Mouse (Mus musculus) heart, postnatal 14 days (tissue): ENCODE data around the gene Gm10260. TPM values are rescaled to one million over a fixed set of nuclear protein-coding genes. Genes with fewer than 3 reads are reported as not detected.

Experiments
- DNase-seq, 2 experiments: peaks; one replicate each; pipeline ENCODE4 v3.0.0; 2021 to 2022
- intact Hi-C: fragments of 180-260 bp; cut with DNase I; formaldehyde crosslinking; loops from one replicate; pipeline ENCODE4 v1.15.1; 2025
- long read RNA-seq, 2 experiments: library from polyadenylated mRNA; stranded (forward); transcript quantifications; one replicate each; pipeline ENCODE4 v2.0.0; 2021
- total RNA-seq, 2 experiments: library from RNA; stranded (reverse); gene quantifications; 2 replicates each; pipeline ENCODE4 v1.2.3; 2021

The Gm10260 gene
- total RNA-seq = 100 to 1,000 TPM; 102 to 115 TPM
- long read RNA-seq, experiment 1, partial matches to known transcripts = 0 of 1 reads
- long read RNA-seq, experiment 1, other reads (novel, unspliced or antisense) = 0 of 1 reads
- long read RNA-seq, experiment 2 = 0 reads

GRCm38 (mm10) chr13:97760532-97760931 lies at the start of gene Gm10260:
TSS of gene Gm10260 (minus strand) at chr13:97760632.
- DNase-seq = no peak
- intact Hi-C loops = no loop called here

GRCm38 (mm10) chr13:97809828-97810227 lies 49.4 kb upstream of the Gm10260 start:
- intact Hi-C loops = no loop called here
- no peak for DNase-seq

- intact Hi-C loops = no loop called here
These were observed 45.5 kb upstream of the Gm10260 start for GRCm38 (mm10) chr13:97805907-97806306.

GRCm38 (mm10) chr13:97802386-97802785 lies 42.0 kb upstream of the Gm10260 start:
- intact Hi-C loops = no loop called here
- no peak for DNase-seq

More at GRCm38 (mm10) chr13:97805907-97806306, 45.5 kb upstream of the Gm10260 start:
- no peak for DNase-seq

- DNase-seq = no peak
- intact Hi-C loops = no loop called here
These were observed 37.0 kb upstream of the Gm10260 start for GRCm38 (mm10) chr13:97797462-97797861.

GRCm38 (mm10) chr13:97794780-97795179 lies 34.3 kb upstream of the Gm10260 start:
- intact Hi-C loops = no loop called here
- DNase-seq = no peak

GRCm38 (mm10) chr13:97793932-97794331 lies 33.5 kb upstream of the Gm10260 start:
- intact Hi-C loops = no loop called here

GRCm38 (mm10) chr13:97791664-97792063 lies 31.2 kb upstream of the Gm10260 start:
- intact Hi-C loops = no loop called here
- DNase-seq = no peak

More at GRCm38 (mm10) chr13:97793932-97794331, 33.5 kb upstream of the Gm10260 start:
- DNase-seq = no peak

GRCm38 (mm10) chr13:97789782-97790450 lies 29.5 kb upstream of the Gm10260 start:
- intact Hi-C loops = no loop called here
- DNase-seq = no peak

- intact Hi-C loops = no loop called here
- DNase-seq = no peak
These were observed 24.9 kb upstream of the Gm10260 start for GRCm38 (mm10) chr13:97785167-97785835.

GRCm38 (mm10) chr13:97783423-97784143 lies 23.2 kb upstream of the Gm10260 start:
- intact Hi-C loops = no loop called here
- DNase-seq = no peak

- DNase-seq = no peak
- intact Hi-C loops = no loop called here
These were observed 21.6 kb upstream of the Gm10260 start for GRCm38 (mm10) chr13:97782063-97782462.

- intact Hi-C loops = no loop called here
- DNase-seq = no peak
These were observed 21.2 kb upstream of the Gm10260 start for GRCm38 (mm10) chr13:97781637-97782036.

GRCm38 (mm10) chr13:97780556-97780955 lies 20.1 kb upstream of the Gm10260 start:
- no peak for DNase-seq
- intact Hi-C loops = no loop called here

GRCm38 (mm10) chr13:97779657-97780445 lies 19.4 kb upstream of the Gm10260 start:
- intact Hi-C loops = loop anchor here (5.0 kb wide), 1 partner anchor 157 kb away; no protein-coding TSS in a partner anchor
- no peak for DNase-seq

- intact Hi-C loops = loop anchor here (5.0 kb wide), 1 partner anchor 159 kb away; no protein-coding TSS in a partner anchor
- no peak for DNase-seq
These were observed 18.3 kb upstream of the Gm10260 start for GRCm38 (mm10) chr13:97778698-97779194.

- no peak for DNase-seq
- intact Hi-C loops = loop anchor here (5.0 kb wide), 1 partner anchor 160 kb away; no protein-coding TSS in a partner anchor
These were observed 17.2 kb upstream of the Gm10260 start for GRCm38 (mm10) chr13:97777667-97778066.

- intact Hi-C loops = loop anchor here (5.0 kb wide), 1 partner anchor 161 kb away; no protein-coding TSS in a partner anchor
- peak; percentile 60 to 86 for DNase-seq
These were observed 16.3 kb upstream of the Gm10260 start for GRCm38 (mm10) chr13:97776702-97777101.

- DNase-seq = no peak
- intact Hi-C loops = loop anchor here (5.0 kb wide), 1 partner anchor 161 kb away; no protein-coding TSS in a partner anchor
These were observed 15.5 kb upstream of the Gm10260 start for GRCm38 (mm10) chr13:97775907-97776306.
